Mouse (Mus musculus): Measurements from ENCODE around the gene Ttll9.
A peak's percentile ranks its signal among the peaks of the same experiment; 100 is the strongest.

GRCm38 (mm10) chr2:152924543-152924942 is 37.7 kb upstream of the Ttll9 start:
- TF ChIP-seq CTCF (IDR thresholded peaks at IDR 0.05 in 2 of 3, conservative IDR thresholded peaks at IDR 0.05 in 1 of 3; ENCODE audit: control insufficient read depth in 1 of 3, insufficient read depth in 1 of 3, low read depth in 2 of 3, low read length in 3 of 3, poor library complexity in 1 of 3, severe bottlenecking in 1 of 3) = no peak
- TF ChIP-seq NELFE (IDR thresholded peaks at IDR 0.05; ENCODE audit: low read depth, low read length) = no peak
- TF ChIP-seq TBP (IDR thresholded peaks at IDR 0.05; ENCODE audit: low read depth, low read length) = peak; percentile 67
- no peak for TF ChIP-seq KAT2A (conservative IDR thresholded peaks at IDR 0.05; ENCODE audit: low read depth, low read length)
- no peak for TF ChIP-seq JUND (IDR thresholded peaks at IDR 0.05; ENCODE audit: low read depth, low read length)
- no peak for TF ChIP-seq ZC3H11A (IDR thresholded peaks at IDR 0.05; ENCODE audit: low read depth, low read length)
- TF ChIP-seq POLR2A (IDR thresholded peaks at IDR 0.05; ENCODE audit: control insufficient read depth in 1 of 2, insufficient read depth in 1 of 2, low read depth in 1 of 2, low read length in 2 of 2, poor library complexity in 1 of 2) = no peak
- no peak for TF ChIP-seq POLR2AphosphoS2 (IDR thresholded peaks at IDR 0.05; ENCODE audit: low read length)
- peak; percentile 48 for TF ChIP-seq TCF12 (IDR thresholded peaks at IDR 0.05; ENCODE audit: low read depth, low read length)
- TF ChIP-seq MYC (IDR thresholded peaks at IDR 0.05; ENCODE audit: low read depth, low read length) = no peak
- TF ChIP-seq CHD2 (IDR thresholded peaks at IDR 0.05; ENCODE audit: low read length) = no peak
- no peak for TF ChIP-seq MXI1 (IDR thresholded peaks at IDR 0.05; ENCODE audit: low read depth, low read length)
- no peak for TF ChIP-seq TAL1 (IDR thresholded peaks at IDR 0.05; ENCODE audit: low read length)
